Mouse (Mus musculus) neural tube, embryonic 12.5 days (tissue): ENCODE measurements around the gene Adcy3. TPM values are rescaled to one million over a fixed set of nuclear protein-coding genes. Genes with fewer than 3 reads are reported as not detected.

Experiments used
- ATAC-seq: fragments of 200-750 bp; cut with Nextera tagmentation; 2 replicates; pipeline ENCODE4 v1.8.0; 2017; ENCODE audit warnings: low read depth, mild to moderate bottlenecking, moderate TSS enrichment, moderate library complexity; ENCODE audit not compliant: low FRiP score
- H3K27ac ChIP-seq: fragments of 300-500 bp; sonication (generic); 2 replicates; pipeline ENCODE4 v1.5.1; 2016
- H3K27me3 ChIP-seq: fragments of 300-500 bp; sonication (generic); replicated peaks from 2 replicates; pipeline ENCODE4 v1.6.1; 2016; ENCODE audit warnings: mild to moderate bottlenecking
- H3K36me3 ChIP-seq: fragments of 300-500 bp; sonication (generic); 2 replicates; pipeline ENCODE4 v1.6.1; 2016; ENCODE audit warnings: mild to moderate bottlenecking
- H3K4me1 ChIP-seq: fragments of 300-500 bp; sonication (generic); 2 replicates; pipeline ENCODE4 v1.6.1; 2016
- H3K4me2 ChIP-seq: fragments of 300-500 bp; sonication (generic); replicated peaks from 2 replicates; pipeline ENCODE4 v1.6.1; 2016; ENCODE audit warnings: mild to moderate bottlenecking
- H3K4me3 ChIP-seq: fragments of 300-500 bp; sonication (generic); 2 replicates; pipeline ENCODE4 v1.5.1; 2016
- H3K9ac ChIP-seq: fragments of 300-500 bp; sonication (generic); 2 replicates; pipeline ENCODE4 v1.6.1; 2016; ENCODE audit warnings: mild to moderate bottlenecking
- H3K9me3 ChIP-seq: fragments of 300-500 bp; sonication (generic); 2 replicates; pipeline ENCODE4 v1.6.1; 2016; ENCODE audit warnings: mild to moderate bottlenecking
- WGBS: fragments of 180-500 bp; shearing (Covaris S2); methylation state at CpG from one replicate; pipeline ENCODE4 v1.1.7; 2016; 5-methylcytosine and 5-hydroxymethylcytosine counted together
- polyA plus RNA-seq: library from polyadenylated mRNA; unstranded; fragments of >200 nt; fragmentation: Nextera tagmentation; extraction: Ambion mirVana; gene quantifications from 2 replicates; pipeline ENCODE4 v1.2.1, GENCODE M21; 2016

Adcy3 gene
- polyA plus RNA-seq, result 7.4 and 8.3 TPM in 2 replicates

DNA sequence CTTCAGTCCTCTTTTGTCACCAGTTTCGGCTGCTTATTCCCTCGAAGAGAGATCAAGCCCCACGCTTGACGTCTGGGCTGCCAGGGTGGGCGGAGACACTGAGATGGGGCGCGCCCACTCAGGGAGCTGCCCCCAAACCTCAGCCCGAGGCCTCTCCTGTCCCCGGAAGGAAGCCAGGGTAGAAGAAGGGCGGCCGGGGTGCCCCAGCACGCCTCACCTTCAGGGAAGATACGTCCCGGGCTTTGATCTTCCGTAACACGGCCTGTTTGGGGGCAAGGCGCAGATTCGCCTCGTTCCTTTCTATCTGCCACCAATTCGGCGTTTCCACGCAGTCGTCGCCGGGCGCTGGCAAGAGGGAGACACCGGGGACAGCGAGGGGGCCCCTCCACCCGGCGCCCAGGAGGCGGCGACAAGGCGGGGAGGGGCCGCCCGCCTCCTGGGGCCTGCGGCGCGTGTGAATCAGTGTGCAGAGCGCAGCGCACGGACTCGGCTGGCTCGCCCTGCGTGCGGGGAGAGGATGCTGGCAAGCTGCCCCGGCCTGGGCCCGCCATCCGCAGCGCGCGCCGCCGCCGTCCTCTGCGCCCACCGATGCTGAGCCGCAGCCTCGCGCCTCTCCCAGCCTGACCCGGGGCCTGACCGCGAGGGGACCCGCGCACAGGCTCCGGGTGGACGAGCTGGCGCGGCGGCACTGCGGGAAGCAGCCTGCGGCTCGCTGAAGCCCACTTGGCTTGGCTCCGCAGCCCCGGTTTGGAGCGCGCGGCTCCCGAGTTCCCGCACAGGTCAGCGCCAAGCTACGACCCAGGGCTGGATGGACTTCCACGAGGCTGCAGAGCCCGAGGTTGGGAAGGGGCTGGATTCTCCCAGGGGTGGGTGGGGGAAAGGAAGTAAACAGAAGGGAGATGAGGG, at the start of gene Adcy3:
Gene Adcy3, plus strand, starts transcription at position 163 of the 906 bp plus-strand sequence.
- Histone ChIP-seq H3K9me3 (no peaks in the 10 kb centered on the region), H3K4me3 (peak within 1 kb of the TSS; percentile 63), H3K27me3 (peaks cover 8% of the 10 kb centered on the region; the same call in 1 of the 2 replicates), H3K9ac (peak within 1 kb of the TSS; percentile 71), H3K27ac (no peak within 1 kb of the TSS), H3K4me2 (peak within 1 kb of the TSS; percentile 95), H3K4me1 (peaks cover 9% of the 10 kb centered on the region), H3K36me3 (no peaks in the 10 kb centered on the region)
- peak; percentile 81 for ATAC-seq
- under 1% methylated on average over 76 of the region's 83 CpGs for WGBS

GRCm38 (mm10) chr12:4083441-4083840, 49.5 kb upstream of the Adcy3 start:
- H3K4me3 ChIP-seq, result no peak overlapping the region
- H3K4me1 ChIP-seq, result peaks cover 9% of the 10 kb centered on the region; the same call in 1 of the 2 replicates
- H3K9ac ChIP-seq, result no peak overlapping the region
- WGBS, result 74% methylated on average over 8 of the region's 8 CpGs
- H3K4me2 ChIP-seq, result peak overlapping the region; percentile 63
- ATAC-seq, result no peak
- H3K36me3 ChIP-seq, result peaks cover 23% of the 10 kb centered on the region
- H3K9me3 ChIP-seq, result no peaks in the 10 kb centered on the region
- H3K27ac ChIP-seq, result no peak overlapping the region
- H3K27me3 ChIP-seq, result no peaks in the 10 kb centered on the region

DNA sequence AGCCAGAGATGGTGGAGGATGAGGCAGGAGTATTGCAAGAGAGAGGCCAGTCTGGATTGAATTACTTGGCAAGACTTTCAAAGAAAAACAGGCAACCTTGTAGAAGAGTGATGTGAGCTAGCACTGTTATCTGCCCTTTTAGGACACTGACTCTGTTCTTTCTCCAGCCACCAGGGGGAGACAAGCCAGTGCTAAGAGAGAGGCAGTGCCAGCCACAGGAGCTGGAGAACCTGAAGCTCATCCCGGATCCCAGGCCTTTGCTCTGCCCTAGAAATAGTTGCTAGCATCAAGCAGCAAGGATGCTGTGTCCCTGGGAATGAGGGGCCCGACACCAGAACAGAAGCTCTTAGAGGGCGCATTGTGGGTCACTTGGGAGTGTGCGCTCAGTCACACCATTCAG, 25.5 kb upstream of the Adcy3 start:
- no peaks in the 10 kb centered on the region for H3K27me3 ChIP-seq
- H3K4me1 ChIP-seq, result no peaks in the 10 kb centered on the region
- no peak overlapping the region for H3K4me2 ChIP-seq
- H3K4me3 ChIP-seq, result no peak overlapping the region
- H3K9ac ChIP-seq, result no peak overlapping the region
- H3K27ac ChIP-seq, result no peak overlapping the region
- WGBS, result 82% methylated on average over 4 of the region's 4 CpGs
- peaks cover 43% of the 10 kb centered on the region for H3K36me3 ChIP-seq
- no peaks in the 10 kb centered on the region for H3K9me3 ChIP-seq
- peak; percentile 66; the same call in 1 of the 2 replicates for ATAC-seq

DNA sequence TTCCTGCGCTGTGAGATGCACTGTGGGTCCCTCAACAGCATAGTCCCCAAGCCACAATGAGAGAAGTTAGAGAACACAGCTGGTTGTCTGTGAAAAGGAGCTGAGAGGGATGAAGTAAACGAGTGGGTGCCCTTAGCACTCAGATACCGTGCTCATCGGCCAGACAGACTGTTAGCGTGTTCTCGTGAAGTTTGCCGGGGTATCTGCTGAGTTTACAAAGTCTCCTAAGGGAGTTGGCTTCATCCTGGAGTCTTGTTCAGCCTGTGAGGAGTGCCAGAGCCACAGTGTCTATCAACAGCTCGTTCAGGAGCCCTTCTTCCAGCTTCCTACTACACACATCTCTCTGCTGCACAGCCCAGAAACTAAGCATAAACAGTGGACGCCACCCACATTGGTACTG, 16.8 kb upstream of the Adcy3 start:
- no peak overlapping the region for H3K9ac ChIP-seq
- no peak overlapping the region for H3K4me3 ChIP-seq
- no peaks in the 10 kb centered on the region for H3K9me3 ChIP-seq
- no peak for ATAC-seq
- H3K27ac ChIP-seq, result no peak overlapping the region
- 89% methylated on average over 9 of the region's 9 CpGs for WGBS
- peaks cover 4% of the 10 kb centered on the region; the same call in 1 of the 2 replicates for H3K36me3 ChIP-seq
- H3K27me3 ChIP-seq, result no peaks in the 10 kb centered on the region
- no peak overlapping the region for H3K4me2 ChIP-seq
- H3K4me1 ChIP-seq, result no peaks in the 10 kb centered on the region

GRCm38 (mm10) chr12:4117136-4117535, 15.8 kb upstream of the Adcy3 start:
- no peak overlapping the region for H3K9ac ChIP-seq
- no peaks in the 10 kb centered on the region for H3K27me3 ChIP-seq
- H3K9me3 ChIP-seq, result no peaks in the 10 kb centered on the region
- ATAC-seq, result no peak
- H3K27ac ChIP-seq, result no peak overlapping the region
- H3K36me3 ChIP-seq, result peaks cover 4% of the 10 kb centered on the region; the same call in 1 of the 2 replicates
- H3K4me2 ChIP-seq, result no peak overlapping the region
- WGBS, result 82% methylated on average over 3 of the region's 3 CpGs
- no peaks in the 10 kb centered on the region for H3K4me1 ChIP-seq
- H3K4me3 ChIP-seq, result no peak overlapping the region

- H3K9ac ChIP-seq, result no peak overlapping the region
- WGBS, result 75% methylated on average over 4 of the region's 4 CpGs
- no peak overlapping the region for H3K4me3 ChIP-seq
- H3K4me2 ChIP-seq, result no peak overlapping the region
- no peaks in the 10 kb centered on the region for H3K9me3 ChIP-seq
- peaks cover 4% of the 10 kb centered on the region; the same call in 1 of the 2 replicates for H3K36me3 ChIP-seq
- H3K27ac ChIP-seq, result no peak overlapping the region
- no peaks in the 10 kb centered on the region for H3K4me1 ChIP-seq
- ATAC-seq, result no peak
- H3K27me3 ChIP-seq, result no peaks in the 10 kb centered on the region
Observed at GRCm38 (mm10) chr12:4117579-4117978, 15.3 kb upstream of the Adcy3 start.

- Histone ChIP-seq H3K4me3 (no peak overlapping the region), H3K4me2 (no peak overlapping the region), H3K4me1 (no peaks in the 10 kb centered on the region), H3K27ac (no peak overlapping the region), H3K27me3 (no peaks in the 10 kb centered on the region), H3K9ac (no peak overlapping the region), H3K36me3 (no peaks in the 10 kb centered on the region), H3K9me3 (no peaks in the 10 kb centered on the region)
- 72% methylated on average over 7 of the region's 7 CpGs for WGBS
- no peak for ATAC-seq
Observed at GRCm38 (mm10) chr12:4127346-4127745, 5.6 kb upstream of the Adcy3 start.

DNA sequence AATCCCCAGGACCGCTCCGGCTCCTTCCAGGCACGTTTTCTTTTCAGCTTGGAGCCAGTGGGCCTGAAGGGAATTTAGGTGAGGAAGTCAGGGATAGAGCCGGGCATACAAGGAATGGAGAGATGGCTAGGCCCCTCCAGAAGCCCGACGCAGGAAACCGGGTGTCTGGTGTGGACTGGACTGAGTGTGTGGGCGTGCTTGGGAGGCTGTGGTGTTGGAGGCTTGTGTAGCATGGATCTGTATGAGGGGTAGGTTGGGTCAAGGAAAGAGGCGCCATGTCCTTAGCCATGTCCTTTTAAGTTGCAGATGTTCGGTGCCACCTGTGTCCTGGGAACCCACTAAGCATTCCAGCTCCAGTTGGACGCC, 927 bp downstream of the Adcy3 start:
- Histone ChIP-seq H3K9me3 (no peaks in the 10 kb centered on the region), H3K36me3 (no peaks in the 10 kb centered on the region), H3K27ac (no peak overlapping the region), H3K9ac (peak overlapping the region; percentile 71), H3K4me1 (peaks cover 9% of the 10 kb centered on the region), H3K27me3 (peaks cover 8% of the 10 kb centered on the region; the same call in 1 of the 2 replicates), H3K4me3 (peak overlapping the region; percentile 63), H3K4me2 (peak overlapping the region; percentile 95)
- ATAC-seq, result peak; percentile 52; the same call in 1 of the 2 replicates
- WGBS, result 31% methylated on average over 11 of the region's 11 CpGs

DNA sequence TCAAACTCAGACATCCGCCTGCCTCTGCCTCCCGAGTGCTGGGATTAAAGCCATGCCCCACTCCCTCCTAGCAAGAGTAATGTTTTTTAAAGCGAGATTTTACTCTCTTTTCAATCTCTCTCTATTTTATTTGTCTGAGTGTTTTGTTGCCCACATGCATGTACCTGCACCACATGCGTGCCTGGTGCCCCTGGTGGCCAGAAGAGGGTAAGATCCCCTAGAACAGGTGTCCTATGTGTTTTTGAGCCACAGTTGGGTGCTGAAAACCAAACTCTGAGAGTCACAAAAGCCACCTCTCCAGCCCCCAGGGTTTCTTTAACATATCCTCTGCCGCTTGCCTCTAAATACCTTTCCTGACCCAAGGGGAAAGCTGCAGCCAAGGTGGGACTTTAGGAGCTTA, 10.3 kb downstream of the Adcy3 start:
- no peak overlapping the region for H3K27ac ChIP-seq
- WGBS, result 87% methylated on average over 5 of the region's 5 CpGs
- H3K36me3 ChIP-seq, result no peaks in the 10 kb centered on the region
- H3K4me2 ChIP-seq, result no peak overlapping the region
- H3K4me1 ChIP-seq, result no peaks in the 10 kb centered on the region
- no peak for ATAC-seq
- no peaks in the 10 kb centered on the region for H3K9me3 ChIP-seq
- H3K27me3 ChIP-seq, result no peaks in the 10 kb centered on the region
- H3K4me3 ChIP-seq, result no peak overlapping the region
- no peak overlapping the region for H3K9ac ChIP-seq

- 87% methylated on average over 2 of the region's 2 CpGs for WGBS
Observed at GRCm38 (mm10) chr12:4150936-4151335, 18.0 kb downstream of the Adcy3 start.

GRCm38 (mm10) chr12:4151969-4152368, 19.1 kb downstream of the Adcy3 start:
- H3K9ac ChIP-seq, result no peak overlapping the region
- 95% methylated on average over 3 of the region's 3 CpGs for WGBS
- H3K36me3 ChIP-seq, result no peaks in the 10 kb centered on the region
- H3K4me3 ChIP-seq, result no peak overlapping the region
- H3K9me3 ChIP-seq, result no peaks in the 10 kb centered on the region
- H3K27me3 ChIP-seq, result no peaks in the 10 kb centered on the region
- ATAC-seq, result no peak
- no peak overlapping the region for H3K4me2 ChIP-seq
- no peak overlapping the region for H3K27ac ChIP-seq
- H3K4me1 ChIP-seq, result no peaks in the 10 kb centered on the region

More at GRCm38 (mm10) chr12:4150936-4151335, 18.0 kb downstream of the Adcy3 start:
- Histone ChIP-seq H3K36me3 (no peaks in the 10 kb centered on the region), H3K4me3 (no peak overlapping the region), H3K4me2 (no peak overlapping the region), H3K9me3 (no peaks in the 10 kb centered on the region), H3K27me3 (no peaks in the 10 kb centered on the region), H3K9ac (no peak overlapping the region), H3K27ac (no peak overlapping the region), H3K4me1 (no peaks in the 10 kb centered on the region)
- no peak for ATAC-seq

DNA sequence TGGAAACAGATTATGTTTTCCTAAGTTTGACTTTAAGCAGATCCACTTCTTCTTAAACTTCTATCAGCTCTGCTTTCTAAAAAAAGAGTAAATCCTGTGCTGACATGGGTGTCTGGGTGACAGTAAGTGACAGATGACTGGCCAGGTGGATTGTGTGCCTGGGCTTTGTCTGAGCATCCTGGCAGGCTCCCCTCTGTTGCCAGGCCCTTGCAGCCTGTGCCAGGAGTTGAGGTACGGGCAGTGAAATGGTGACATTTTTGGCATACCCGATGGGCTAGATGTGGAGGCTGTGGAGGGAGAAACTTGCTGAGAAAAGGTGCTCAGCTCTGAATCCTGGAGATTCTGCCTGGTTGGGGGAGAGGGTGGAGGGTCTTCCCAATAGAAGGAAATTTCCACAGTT, 24.6 kb downstream of the Adcy3 start:
- Histone ChIP-seq H3K27ac (no peak overlapping the region), H3K9me3 (no peaks in the 10 kb centered on the region), H3K27me3 (no peaks in the 10 kb centered on the region), H3K4me1 (no peaks in the 10 kb centered on the region), H3K4me2 (no peak overlapping the region), H3K4me3 (no peak overlapping the region), H3K9ac (no peak overlapping the region), H3K36me3 (no peaks in the 10 kb centered on the region)
- no peak for ATAC-seq
- 88% methylated on average over 2 of the region's 2 CpGs for WGBS
